Mouse (Mus musculus) frontal cortex, adult (tissue): ENCODE results near the gene Lrrc31.
"Not testable (repeated sequence)": the region's sequence is repeated elsewhere in the genome, so short reads cannot be mapped to it uniquely, and the experiment has no call there.

Experiments
- ATAC-seq: cut with Nextera tagmentation; 2 replicates; pipeline ENCODE4 v1.9.2; 2017; ENCODE audit warnings: mild to moderate bottlenecking, moderate library complexity, mixed read lengths; ENCODE audit not compliant: low TSS enrichment

The Lrrc31 gene

GRCm38 (mm10) chr3:30699711-30700505, at the start of gene Lrrc31:
Lrrc31 (minus strand) TSS chr3:30699843.
- not testable (repeated sequence) for ATAC-seq

- no peak for ATAC-seq
Observed at GRCm38 (mm10) chr3:30748316-30748715, 48.7 kb upstream of the Lrrc31 start.

- no peak for ATAC-seq
Observed at GRCm38 (mm10) chr3:30746006-30746405, 46.4 kb upstream of the Lrrc31 start, which contains the start of gene Samd7. Samd7 (plus strand) TSS chr3:30746293.

- ATAC-seq, result peak; percentile 84
Observed at GRCm38 (mm10) chr3:30742891-30743290, 43.2 kb upstream of the Lrrc31 start.

- peak; percentile 73 for ATAC-seq
Observed at GRCm38 (mm10) chr3:30741306-30741705, 41.7 kb upstream of the Lrrc31 start.

- peak; percentile 95 for ATAC-seq
Observed at GRCm38 (mm10) chr3:30736809-30737208, 37.2 kb upstream of the Lrrc31 start.

GRCm38 (mm10) chr3:30729046-30729445, 29.4 kb upstream of the Lrrc31 start:
- ATAC-seq, result no peak

GRCm38 (mm10) chr3:30727209-30727608, 27.6 kb upstream of the Lrrc31 start:
- ATAC-seq, result no peak

- ATAC-seq, result no peak
Observed at GRCm38 (mm10) chr3:30725514-30725913, 25.9 kb upstream of the Lrrc31 start.

- no peak for ATAC-seq
Observed at GRCm38 (mm10) chr3:30724848-30725465, 25.3 kb upstream of the Lrrc31 start.

GRCm38 (mm10) chr3:30724105-30724824, 24.6 kb upstream of the Lrrc31 start:
- ATAC-seq, result no peak

- no peak for ATAC-seq
Observed at GRCm38 (mm10) chr3:30723179-30723578, 23.5 kb upstream of the Lrrc31 start.

GRCm38 (mm10) chr3:30722461-30722860, 22.8 kb upstream of the Lrrc31 start:
- ATAC-seq, result no peak

- no peak for ATAC-seq
Observed at GRCm38 (mm10) chr3:30722036-30722435, 22.4 kb upstream of the Lrrc31 start.

- ATAC-seq, result no peak
Observed at GRCm38 (mm10) chr3:30718649-30719048, 19.0 kb upstream of the Lrrc31 start.

- no peak for ATAC-seq
Observed at GRCm38 (mm10) chr3:30713334-30713733, 13.7 kb upstream of the Lrrc31 start.

GRCm38 (mm10) chr3:30710191-30710590, 10.5 kb upstream of the Lrrc31 start:
- ATAC-seq, result no peak

- ATAC-seq, result no peak
Observed at GRCm38 (mm10) chr3:30706614-30707276, 7.1 kb upstream of the Lrrc31 start.

GRCm38 (mm10) chr3:30705977-30706376, 6.3 kb upstream of the Lrrc31 start:
- ATAC-seq, result no peak

- ATAC-seq, result no peak
Observed at GRCm38 (mm10) chr3:30697891-30698290, 1.8 kb downstream of the Lrrc31 start.

- peak; percentile 86 for ATAC-seq
Observed at GRCm38 (mm10) chr3:30696346-30696745, 3.3 kb downstream of the Lrrc31 start.

GRCm38 (mm10) chr3:30695661-30696060, 4.0 kb downstream of the Lrrc31 start:
- ATAC-seq, result no peak
